Mouse (Mus musculus) intestine, embryonic 16.5 days (tissue): ENCODE measurements around the gene Gm5447. TPM values are rescaled to one million over a fixed set of nuclear protein-coding genes. Genes with fewer than 3 reads are reported as not detected.

Experiments
- polyA plus RNA-seq: library from polyadenylated mRNA; unstranded; fragments of >200 nt; fragmentation: Nextera tagmentation; extraction: Ambion mirVana; gene quantifications from 2 replicates; pipeline ENCODE4 v1.2.1, GENCODE M21; 2015

Gene Gm5447
- polyA plus RNA-seq, 1 experiment from 2014 or later = 0.20 TPM

Other genes starting within 250 kb of the Gm5447 start
- gene Irf4, start 225.0 kb upstream of the Gm5447 start, polyA plus RNA-seq = 0.06 and 0.09 TPM in 2 replicates
- gene Hus1b, start 26.4 kb upstream of the Gm5447 start, polyA plus RNA-seq = 0.11 TPM in 1 of 2 replicates, not detected in the other
- gene Exoc2, start 111 bp upstream of the Gm5447 start, polyA plus RNA-seq = 21.4 and 22.1 TPM in 2 replicates